Mouse (Mus musculus) liver, postnatal 0 days (tissue): ENCODE measurements around the gene Hist1h2ae. TPM values are rescaled to one million over a fixed set of nuclear protein-coding genes. Genes with fewer than 3 reads are reported as not detected.
"Not testable (repeated sequence)": the region's sequence is repeated elsewhere in the genome, so short reads cannot be mapped to it uniquely, and the experiment has no call there.

ENCODE experiments used
- ATAC-seq: fragments of 200-750 bp; cut with Nextera tagmentation; 2 replicates; pipeline ENCODE4 v1.8.0; 2017; ENCODE audit warnings: mild to moderate bottlenecking, moderate library complexity
- DNase-seq: peaks from one replicate; pipeline ENCODE4 v3.0.0-alpha.2; 2016
- H3K27ac ChIP-seq: fragments of 300-500 bp; sonication (generic); 2 replicates; pipeline ENCODE4 v1.5.1; 2014; ENCODE audit warnings: antibody characterized with exemption, moderate library complexity, mild to moderate bottlenecking, low read depth
- H3K27me3 ChIP-seq: fragments of 300-500 bp; sonication (generic); 2 replicates; pipeline ENCODE4 v1.6.1; 2014; ENCODE audit warnings: low read length, control low read depth, mixed read lengths; ENCODE audit not compliant: insufficient read depth
- H3K36me3 ChIP-seq: fragments of 300-500 bp; sonication (generic); replicated peaks from 2 replicates; pipeline ENCODE4 v1.6.1; 2014; ENCODE audit warnings: mild to moderate bottlenecking, control low read depth, low read length, moderate library complexity, mixed read lengths; ENCODE audit not compliant: insufficient read depth
- H3K4me1 ChIP-seq: fragments of 300-500 bp; sonication (generic); 2 replicates; pipeline ENCODE4 v1.6.1; 2014; ENCODE audit warnings: antibody characterized with exemption, mild to moderate bottlenecking, control low read depth; ENCODE audit not compliant: insufficient read depth
- H3K4me2 ChIP-seq: fragments of 300-500 bp; sonication (generic); 2 replicates; pipeline ENCODE4 v1.6.1; 2014; ENCODE audit warnings: low read depth, mild to moderate bottlenecking, low read length, moderate library complexity, mixed read lengths
- H3K4me3 ChIP-seq: fragments of 300-500 bp; sonication (generic); 2 replicates; pipeline ENCODE4 v1.5.1; 2014; ENCODE audit warnings: low read depth, low read length
- H3K9ac ChIP-seq: fragments of 300-500 bp; sonication (generic); replicated peaks from 2 replicates; pipeline ENCODE4 v1.6.1; 2014; ENCODE audit warnings: mild to moderate bottlenecking, moderate library complexity
- H3K9me3 ChIP-seq: fragments of 300-500 bp; sonication (generic); 2 replicates; pipeline ENCODE4 v1.6.1; 2016; ENCODE audit warnings: mild to moderate bottlenecking, control low read depth, low read length, mixed read lengths
- CTCF ChIP-seq: sonication (generic); IDR thresholded peaks from 2 replicates; pipeline ENCODE4 v1.5.1; 2016; ENCODE audit warnings: antibody characterized with exemption, low read depth
- EP300 ChIP-seq: IDR thresholded peaks from 2 replicates; pipeline ENCODE4 v1.6.1; 2016; ENCODE audit warnings: antibody characterized with exemption, low read depth, mild to moderate bottlenecking
- WGBS: fragments of 180-500 bp; shearing (Covaris S2); extraction: QIAGEN DNeasy Blood & Tissue Kit; methylation state at CpG from one replicate; pipeline ENCODE4 v1.1.7; 2014; ENCODE audit not compliant: insufficient replicate concordance; 5-methylcytosine and 5-hydroxymethylcytosine counted together
- polyA plus RNA-seq: library from polyadenylated mRNA; unstranded; fragments of >200 nt; fragmentation: Nextera tagmentation; extraction: Ambion mirVana; gene quantifications from 2 replicates; pipeline ENCODE4 v1.2.1, GENCODE M21; 2015

Hist1h2ae gene
- polyA plus RNA-seq, 1 experiment from 2014 or later = 66.0 TPM

- H3K4me2 ChIP-seq = peak overlapping the region; percentile 24
- no peak for TF ChIP-seq CTCF
- TF ChIP-seq EP300 = no peak
- H3K27me3 ChIP-seq = no peaks in the 10 kb centered on the region
- no peak for ATAC-seq
- peak overlapping the region; percentile 78 for H3K27ac ChIP-seq
- no peak for DNase-seq
- 19% methylated on average over 5 of the region's 5 CpGs for WGBS
- H3K4me1 ChIP-seq = peaks cover 35% of the 10 kb centered on the region
- no peak overlapping the region for H3K4me3 ChIP-seq
- H3K9ac ChIP-seq = 0 out of 2 replicates have a peak overlapping the region, but pooled peaks have one; percentile 42
- no peaks in the 10 kb centered on the region for H3K36me3 ChIP-seq
- no peaks in the 10 kb centered on the region for H3K9me3 ChIP-seq
These were observed 22.2 kb upstream of the Hist1h2ae start for GRCm38 (mm10) chr13:23593051-23593770.

GRCm38 (mm10) chr13:23592614-23593013 lies 21.6 kb upstream of the Hist1h2ae start:
- WGBS = 75% methylated on average over 7 of the region's 7 CpGs
- no peak for TF ChIP-seq EP300
- TF ChIP-seq CTCF = no peak
- no peaks in the 10 kb centered on the region for H3K36me3 ChIP-seq
- no peaks in the 10 kb centered on the region for H3K9me3 ChIP-seq
- no peaks in the 10 kb centered on the region for H3K27me3 ChIP-seq
- H3K4me2 ChIP-seq = no peak overlapping the region
- no peak overlapping the region for H3K4me3 ChIP-seq
- DNase-seq = no peak
- peak overlapping the region; percentile 78 for H3K27ac ChIP-seq
- peaks cover 35% of the 10 kb centered on the region for H3K4me1 ChIP-seq
- no peak overlapping the region for H3K9ac ChIP-seq
- ATAC-seq = no peak

GRCm38 (mm10) chr13:23591886-23592285 lies 20.9 kb upstream of the Hist1h2ae start:
- not testable (repeated sequence) for H3K9me3 ChIP-seq, H3K36me3 ChIP-seq, ATAC-seq, H3K9ac ChIP-seq, H3K27me3 ChIP-seq, H3K4me2 ChIP-seq, H3K4me3 ChIP-seq, H3K27ac ChIP-seq, DNase-seq
- H3K4me1 ChIP-seq = peaks cover 33% of the 10 kb centered on the region
- 65% methylated on average over 7 of the region's 7 CpGs for WGBS

GRCm38 (mm10) chr13:23591206-23591605 lies 20.2 kb upstream of the Hist1h2ae start:
- WGBS = 86% methylated on average over 7 of the region's 7 CpGs
- Histone ChIP-seq H3K9me3 (no peaks in the 10 kb centered on the region), H3K9ac (no peak overlapping the region), H3K27me3 (no peaks in the 10 kb centered on the region), H3K4me1 (peaks cover 35% of the 10 kb centered on the region), H3K27ac (no peak overlapping the region), H3K4me2 (no peak overlapping the region), H3K4me3 (no peak overlapping the region), H3K36me3 (no peaks in the 10 kb centered on the region)
- TF ChIP-seq EP300 (no peak), CTCF (no peak)
- no peak for ATAC-seq
- DNase-seq = no peak

- DNase-seq = peak; percentile 11
- TF ChIP-seq CTCF = no peak
- no peak for TF ChIP-seq EP300
- Histone ChIP-seq H3K4me2 (peak overlapping the region; percentile 86), H3K36me3 (no peaks in the 10 kb centered on the region), H3K4me3 (peak overlapping the region; percentile 59), H3K9me3 (no peaks in the 10 kb centered on the region), H3K4me1 (peaks cover 26% of the 10 kb centered on the region), H3K9ac (peak overlapping the region; percentile 69), H3K27me3 (no peaks in the 10 kb centered on the region), H3K27ac (peak overlapping the region; percentile 97)
- WGBS = 5% methylated on average over 1 of the region's 1 CpGs
- no peak for ATAC-seq
These were observed 15.9 kb upstream of the Hist1h2ae start for GRCm38 (mm10) chr13:23586940-23587225.

- TF ChIP-seq CTCF (no peak), EP300 (0 out of 2 replicates have a peak, but pooled peaks have one; percentile 33)
- no peak for ATAC-seq
- H3K9ac ChIP-seq = peak overlapping the region; percentile 69
- H3K9me3 ChIP-seq = no peaks in the 10 kb centered on the region
- WGBS = 3% methylated on average over 22 of the region's 22 CpGs
- peaks cover 26% of the 10 kb centered on the region for H3K4me1 ChIP-seq
- peak overlapping the region; percentile 86 for H3K4me2 ChIP-seq
- no peaks in the 10 kb centered on the region for H3K27me3 ChIP-seq
- peak overlapping the region; percentile 97 for H3K27ac ChIP-seq
- H3K36me3 ChIP-seq = no peaks in the 10 kb centered on the region
- H3K4me3 ChIP-seq = peak overlapping the region; percentile 59
- DNase-seq = no peak
These were observed 15.3 kb upstream of the Hist1h2ae start for GRCm38 (mm10) chr13:23586099-23586939.
